Mouse (Mus musculus): ENCODE measurements around the gene Chga. TPM values are rescaled to one million over a fixed set of nuclear protein-coding genes. Genes with fewer than 3 reads are reported as not detected.

Gene Chga
- total RNA-seq, 2 experiments from 2014 or later, result 1,717 to 1,814 TPM

DNA sequence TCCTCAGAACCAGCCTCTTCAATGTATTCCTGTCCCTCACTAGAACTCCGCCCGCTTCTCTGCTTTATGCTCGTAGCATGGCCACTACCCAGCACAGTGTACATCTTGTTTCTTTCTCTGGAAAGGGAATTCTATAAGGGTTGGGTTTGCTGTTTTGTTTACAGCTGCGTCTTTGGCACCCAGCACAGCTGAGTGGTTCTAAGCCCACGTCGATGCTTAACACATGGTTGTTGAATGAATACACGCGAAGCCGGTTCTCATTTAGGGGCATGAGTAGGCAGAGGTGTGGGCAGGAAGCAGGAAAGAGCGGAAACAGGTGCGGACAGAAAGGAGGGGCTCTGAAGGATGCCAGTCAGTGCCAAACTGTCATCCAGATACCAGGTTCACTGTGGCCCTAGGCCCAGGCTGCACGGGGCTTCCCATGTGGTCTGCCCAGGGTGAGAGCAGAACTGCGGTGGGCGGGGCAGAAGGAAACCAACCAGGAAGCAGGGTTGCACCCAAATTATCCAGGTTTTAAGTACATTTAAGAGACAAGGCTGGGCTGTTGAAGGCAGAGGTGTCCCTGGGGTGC lies 979 bp upstream of the Chga start:
- no peak for DNase-seq (ENCODE audit: low spot score in 2 of 2)

DNA sequence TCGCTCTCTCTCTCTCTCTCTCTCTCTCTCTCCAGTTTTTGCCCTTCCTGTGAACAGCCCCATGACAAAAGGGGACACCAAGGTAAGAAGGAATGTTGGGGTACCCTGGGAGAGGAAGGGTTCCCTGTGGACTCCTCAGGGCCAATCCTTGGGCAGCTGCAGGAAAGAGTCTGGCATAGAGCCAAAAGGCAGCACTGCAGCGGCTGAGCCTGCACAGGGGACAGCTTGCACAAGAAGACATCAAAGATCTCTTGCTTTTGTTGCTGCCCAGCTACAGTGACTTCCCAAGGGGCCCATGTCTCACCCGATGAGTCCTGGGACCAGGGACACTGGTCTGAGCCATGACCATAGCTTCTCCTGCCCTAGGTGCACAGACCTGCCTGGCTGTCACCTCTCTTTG lies 1.1 kb downstream of the Chga start:
- DNase-seq (ENCODE audit: low spot score in 2 of 2), result no peak

DNA sequence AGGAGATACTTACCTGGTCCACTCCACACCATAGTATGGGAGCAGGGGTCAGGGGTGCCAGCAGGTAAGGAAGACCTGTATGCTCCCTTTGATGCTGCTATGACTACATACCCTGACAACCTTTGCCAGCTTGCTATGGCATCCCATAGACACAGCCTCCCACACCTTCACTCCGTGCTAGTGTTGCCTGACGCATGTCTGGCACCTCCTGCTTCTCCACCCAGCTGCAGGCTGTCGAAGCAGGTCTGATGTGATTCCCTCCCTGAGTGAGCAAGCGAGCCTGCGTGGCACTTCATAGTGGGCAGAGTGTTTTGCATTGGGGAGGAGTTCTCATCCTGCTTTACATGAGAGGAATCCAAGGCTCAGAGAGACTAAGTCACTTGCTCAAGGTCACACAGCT lies 2.6 kb downstream of the Chga start:
- no peak for DNase-seq (ENCODE audit: low spot score in 2 of 2)

DNA sequence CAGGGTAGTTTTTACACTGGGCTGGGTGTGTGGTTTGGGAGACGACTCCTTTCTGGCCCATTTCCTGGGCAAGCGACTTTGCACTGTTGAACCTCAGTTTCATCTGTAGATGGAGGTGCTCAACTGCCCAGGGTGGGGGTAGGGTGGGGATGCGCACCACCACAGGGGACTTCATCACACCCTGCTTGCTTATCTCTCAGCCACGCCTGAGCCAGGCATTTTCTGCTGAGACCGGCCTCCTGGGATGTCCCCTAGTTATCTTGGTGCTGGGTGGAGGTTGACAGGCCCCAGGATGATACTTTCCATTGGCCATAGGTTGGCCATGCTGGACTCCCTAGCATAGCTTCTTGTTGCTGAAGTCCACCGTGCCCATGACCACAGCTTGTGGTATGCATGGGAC lies 10.3 kb downstream of the Chga start:
- no peak for DNase-seq (ENCODE audit: low spot score in 2 of 2)

DNA sequence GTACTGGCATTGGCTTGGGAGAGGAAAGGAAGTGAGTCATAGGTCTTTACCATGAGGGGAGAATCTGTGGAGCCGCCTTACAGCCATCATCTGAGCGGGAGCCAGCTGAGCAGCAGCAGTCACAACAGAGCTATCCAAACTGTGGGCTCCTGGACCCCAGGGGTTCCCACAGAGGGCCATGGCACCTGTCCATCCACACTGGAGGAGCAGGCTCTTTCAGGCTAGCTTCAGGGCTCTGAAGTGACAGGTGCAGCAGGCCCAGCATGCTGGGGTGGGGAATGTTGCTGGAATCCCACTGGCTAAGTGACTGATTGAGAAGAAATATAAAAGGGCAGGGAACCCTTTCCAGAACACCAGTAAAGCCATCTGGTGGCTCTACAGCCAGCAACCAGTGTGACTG lies 12.2 kb downstream of the Chga start:
- no peak for DNase-seq (ENCODE audit: low spot score in 2 of 2)

DNA sequence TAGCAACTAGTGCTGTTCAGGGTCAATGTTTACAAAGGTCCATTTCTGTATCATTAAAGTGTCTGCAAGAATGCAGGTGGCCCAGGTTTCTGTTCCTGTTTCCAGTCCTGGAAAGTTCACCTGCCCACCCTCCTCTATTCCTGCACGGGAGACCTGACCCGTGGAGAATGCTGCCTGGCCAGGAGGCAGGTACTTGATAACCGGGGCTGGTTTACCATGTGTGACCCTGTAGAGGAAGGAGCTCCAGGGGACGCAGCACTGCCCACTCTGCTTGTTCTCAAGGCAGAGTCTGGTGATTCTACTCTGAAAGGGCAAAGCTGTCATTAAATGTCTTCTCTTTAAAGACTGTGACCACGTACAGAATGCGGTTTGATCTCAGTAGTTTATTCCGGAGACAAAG lies 13.4 kb downstream of the Chga start:
- no peak for DNase-seq (ENCODE audit: low spot score in 2 of 2)

DNA sequence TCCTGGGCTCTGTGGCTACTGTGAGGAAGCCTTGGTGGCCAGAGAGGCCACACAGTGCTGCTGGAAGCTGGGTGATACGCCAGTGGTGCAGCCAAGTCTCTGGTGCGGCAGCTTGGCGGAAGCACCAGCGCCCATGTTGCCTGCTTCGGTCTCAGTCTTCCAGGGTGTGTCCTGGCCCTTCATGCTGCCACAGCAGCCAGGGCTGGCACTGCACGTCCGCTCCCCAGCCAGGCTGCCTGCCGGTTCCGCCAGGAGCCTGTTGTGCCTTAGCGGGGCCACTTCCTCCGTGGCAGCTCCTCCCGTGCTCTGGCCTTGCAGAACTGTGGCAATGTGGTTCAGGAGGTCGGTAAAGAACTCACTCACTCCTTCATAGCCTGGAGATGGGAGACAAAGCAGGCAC lies 15.3 kb downstream of the Chga start:
- no peak for DNase-seq (ENCODE audit: low spot score in 2 of 2)

DNA sequence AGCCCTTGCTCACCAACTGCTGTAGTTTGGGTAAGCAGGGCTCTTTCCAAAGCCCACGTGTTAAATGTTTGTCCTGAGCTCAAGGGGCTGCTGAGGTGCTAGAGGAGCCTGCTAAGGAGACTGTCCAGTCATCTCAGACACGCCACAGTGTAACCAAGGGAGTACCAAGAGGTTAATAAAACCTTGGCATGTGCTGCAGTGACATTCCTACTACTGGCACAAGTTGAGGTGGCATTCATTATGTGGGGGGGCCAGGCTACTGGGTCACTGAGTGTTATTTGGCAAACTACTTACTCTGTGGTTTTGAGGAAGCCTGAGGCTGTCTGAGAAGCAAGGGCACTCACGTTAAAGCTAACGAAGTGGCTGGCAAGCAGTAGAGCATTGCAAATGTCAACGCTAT lies 16.0 kb downstream of the Chga start:
- no peak for DNase-seq (ENCODE audit: low spot score in 2 of 2)

DNA sequence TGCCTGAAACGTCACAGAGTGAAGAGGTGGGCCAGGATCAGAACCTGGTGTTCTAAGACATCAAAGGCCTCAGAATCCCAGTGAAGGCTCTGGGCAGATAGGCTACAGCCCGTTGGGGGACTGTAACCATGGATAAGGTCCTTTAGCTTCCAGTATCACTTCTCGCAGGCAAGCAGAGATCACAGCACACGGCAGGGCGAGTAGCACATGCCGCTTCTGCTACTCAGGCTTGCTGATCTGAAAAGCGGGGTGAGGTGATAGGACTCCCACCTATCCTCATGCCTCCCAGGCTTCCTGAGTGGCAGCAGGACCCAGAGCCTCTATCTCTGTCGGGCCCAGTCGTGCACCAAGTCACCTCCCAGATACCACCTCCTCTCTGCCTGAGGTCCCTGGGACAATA lies 16.9 kb downstream of the Chga start:
- no peak for DNase-seq (ENCODE audit: low spot score in 2 of 2)

DNA sequence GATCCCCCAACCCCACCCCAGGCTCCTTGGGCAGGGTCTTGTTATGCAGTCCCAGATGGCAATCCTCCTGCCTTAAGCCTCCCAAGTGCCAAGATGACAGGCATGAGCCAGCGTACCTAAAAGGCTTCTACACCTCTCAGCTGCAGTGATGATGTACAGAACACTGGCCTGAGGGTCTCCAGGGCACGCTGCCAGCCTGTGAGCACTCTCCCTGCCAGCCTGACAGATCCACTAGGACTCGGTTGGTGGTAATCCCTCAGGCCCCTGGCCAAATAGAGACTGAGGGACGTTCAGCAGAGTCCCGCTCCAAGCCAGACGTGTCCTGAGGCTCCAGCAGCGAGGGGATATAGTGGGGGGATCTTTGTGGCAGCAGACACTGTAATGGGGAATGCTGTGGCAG lies 18.3 kb downstream of the Chga start:
- DNase-seq (ENCODE audit: low spot score in 2 of 2), result no peak

DNA sequence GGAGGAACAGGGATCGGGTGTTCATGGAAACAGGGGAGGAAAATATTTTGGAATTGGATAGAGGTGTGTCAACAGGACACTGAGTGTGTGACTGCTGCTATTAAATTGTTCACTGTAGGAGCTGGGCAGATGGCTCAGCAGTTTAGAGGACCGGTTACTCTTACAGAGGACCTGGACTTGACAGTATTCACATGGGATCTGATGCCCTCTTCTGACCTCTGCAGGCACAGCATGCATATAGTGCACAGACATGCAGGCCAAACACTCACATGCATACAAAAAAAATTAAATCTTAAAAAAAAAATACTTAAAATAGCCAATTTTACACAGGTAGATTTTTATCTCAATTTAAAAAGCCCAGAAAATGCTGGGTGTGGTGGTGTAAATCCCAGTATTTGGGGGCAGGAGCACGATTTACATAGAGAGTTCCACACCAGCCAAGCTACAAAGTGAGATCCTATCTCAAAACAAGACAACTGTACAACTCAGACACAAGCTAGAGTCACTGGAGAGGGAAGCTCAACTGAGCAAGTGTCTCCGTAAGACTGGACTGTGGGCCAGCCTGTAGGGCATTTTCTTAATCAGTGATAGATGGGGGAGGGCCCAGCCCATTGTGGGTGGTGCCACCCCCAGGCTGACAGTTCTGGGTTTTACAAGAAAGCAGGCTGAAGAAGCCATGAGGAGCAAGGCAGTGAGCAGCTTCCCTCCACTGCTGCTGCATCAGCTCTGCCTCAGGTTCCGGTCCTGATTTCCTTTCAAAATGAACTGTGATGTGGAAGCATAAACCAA lies 21.0 kb downstream of the Chga start:
- no peak for DNase-seq (ENCODE audit: low spot score in 2 of 2)

DNA sequence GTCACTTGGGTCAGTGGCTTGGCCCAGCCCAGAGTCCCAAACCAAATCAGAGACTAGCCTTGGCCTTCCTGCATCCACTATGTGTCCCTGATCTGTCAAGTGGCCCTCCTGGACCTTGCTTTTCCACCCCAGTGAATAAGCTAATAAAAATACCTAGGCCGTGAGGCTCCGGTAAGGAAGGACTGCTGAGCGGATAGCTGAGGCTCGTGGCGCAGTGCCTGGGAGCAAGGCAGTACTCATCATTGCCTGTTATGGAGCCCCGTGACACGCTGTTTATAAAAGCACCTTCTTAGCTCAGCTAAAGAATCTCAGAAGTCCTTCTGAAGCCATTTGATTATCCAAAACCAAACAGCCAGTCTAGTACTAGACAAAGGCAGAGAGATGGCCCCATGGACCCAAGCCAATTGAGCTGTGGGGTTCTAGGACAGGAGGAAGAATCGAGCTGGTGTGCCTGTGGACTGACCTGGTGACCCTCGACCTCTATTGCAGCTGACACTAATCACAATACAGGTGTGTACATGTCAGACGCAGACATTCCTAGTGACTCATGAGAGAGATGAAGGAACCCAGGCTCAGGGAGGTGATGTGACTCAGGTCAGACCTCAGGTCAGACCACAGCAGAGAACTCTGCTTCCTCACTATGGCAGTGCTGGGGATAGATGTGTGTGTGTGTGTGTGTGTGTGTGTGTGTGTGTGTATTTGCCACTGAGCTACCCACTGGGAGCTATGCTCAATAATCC lies 22.1 kb downstream of the Chga start:
- no peak for DNase-seq (ENCODE audit: low spot score in 2 of 2)

DNA sequence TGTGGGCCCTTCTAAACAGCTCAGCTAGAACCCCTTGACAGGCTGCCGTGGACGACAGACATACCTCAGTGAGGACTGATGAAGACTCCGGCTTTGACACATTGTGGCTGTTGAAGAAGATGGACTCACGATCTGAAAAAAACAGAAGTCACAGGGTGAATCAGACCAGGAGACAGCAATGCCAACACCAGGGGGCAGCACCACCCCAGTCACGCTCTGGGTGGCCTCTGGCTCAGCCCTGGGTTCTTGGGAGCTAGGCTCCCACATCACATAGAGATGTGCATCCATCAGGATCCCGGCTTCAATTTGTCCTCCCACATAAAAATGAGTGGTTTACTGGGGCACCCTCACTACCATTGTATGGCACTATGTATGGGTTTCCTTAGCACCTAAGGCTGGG lies 24.3 kb downstream of the Chga start:
- peak; percentile 76 to 83 for DNase-seq (ENCODE audit: low spot score in 2 of 2)

DNA sequence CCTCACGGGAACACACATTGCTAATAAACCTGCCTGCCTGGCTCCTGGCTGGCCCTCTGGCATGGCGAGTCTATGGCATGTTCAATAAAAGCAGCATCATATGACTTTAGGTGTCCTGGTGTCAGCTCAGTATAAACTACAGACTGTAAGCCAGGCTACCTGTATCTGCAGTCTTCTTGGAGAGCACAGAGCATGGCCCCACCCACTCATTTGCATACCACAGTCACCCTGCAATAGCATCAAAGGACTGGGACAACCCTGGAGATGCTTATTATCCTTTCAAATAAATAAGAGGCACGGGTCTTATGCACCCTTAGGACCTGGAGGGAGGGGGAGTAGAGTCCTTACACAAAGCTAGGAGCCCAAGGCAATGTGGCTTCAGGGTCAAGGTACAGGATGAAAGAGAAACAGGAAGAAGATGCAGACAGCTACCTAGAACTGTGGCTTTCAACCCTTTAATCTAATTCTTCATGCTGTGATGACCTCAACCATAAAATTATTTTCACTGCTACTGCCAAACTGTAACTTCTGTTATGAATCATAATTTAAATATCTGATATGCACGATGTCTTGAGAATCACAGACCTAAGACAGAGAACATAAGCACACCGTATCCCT lies 26.9 kb downstream of the Chga start:
- no peak for DNase-seq (ENCODE audit: low spot score in 2 of 2)

DNA sequence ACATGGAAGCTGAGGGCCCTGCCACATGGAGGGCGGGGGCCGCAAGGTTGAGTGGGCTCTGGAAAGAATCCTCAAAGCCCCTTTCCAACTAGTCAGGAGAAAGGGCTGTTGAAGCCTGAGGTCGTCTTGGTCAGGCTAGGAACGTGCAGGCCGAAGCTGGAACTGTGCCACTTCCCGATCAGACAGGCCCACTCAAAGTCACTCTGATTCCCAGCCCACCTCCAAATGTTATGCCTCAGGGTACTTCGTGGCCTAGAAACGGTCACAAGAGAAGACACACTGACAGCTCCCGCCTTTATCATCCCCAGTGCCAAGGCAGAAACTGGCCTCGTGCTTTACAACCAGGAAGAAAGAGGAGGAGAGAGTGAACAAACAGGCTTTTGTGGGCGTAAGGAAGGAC lies 27.7 kb downstream of the Chga start:
- DNase-seq (ENCODE audit: low spot score in 2 of 2), result no peak

DNA sequence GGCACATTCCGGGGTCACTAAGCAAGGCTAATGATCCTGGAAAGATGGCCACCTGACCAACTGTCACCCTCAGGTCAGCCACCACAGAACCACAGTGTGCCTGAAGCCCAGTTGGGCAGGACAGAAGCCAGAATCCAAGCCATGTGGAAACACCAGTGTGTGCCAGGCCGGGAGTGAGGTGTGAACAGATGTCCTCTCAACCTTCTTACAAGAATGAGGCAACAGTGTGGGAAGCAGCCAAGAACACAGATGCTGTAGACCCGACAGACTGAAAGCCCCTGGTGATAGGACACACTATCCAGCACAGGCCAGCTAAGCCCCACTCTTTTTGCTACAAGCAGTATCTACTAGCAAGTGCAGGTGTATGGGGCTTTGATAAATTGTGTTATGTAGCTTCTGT lies 30.6 kb downstream of the Chga start:
- DNase-seq (ENCODE audit: low spot score in 2 of 2), result no peak

DNA sequence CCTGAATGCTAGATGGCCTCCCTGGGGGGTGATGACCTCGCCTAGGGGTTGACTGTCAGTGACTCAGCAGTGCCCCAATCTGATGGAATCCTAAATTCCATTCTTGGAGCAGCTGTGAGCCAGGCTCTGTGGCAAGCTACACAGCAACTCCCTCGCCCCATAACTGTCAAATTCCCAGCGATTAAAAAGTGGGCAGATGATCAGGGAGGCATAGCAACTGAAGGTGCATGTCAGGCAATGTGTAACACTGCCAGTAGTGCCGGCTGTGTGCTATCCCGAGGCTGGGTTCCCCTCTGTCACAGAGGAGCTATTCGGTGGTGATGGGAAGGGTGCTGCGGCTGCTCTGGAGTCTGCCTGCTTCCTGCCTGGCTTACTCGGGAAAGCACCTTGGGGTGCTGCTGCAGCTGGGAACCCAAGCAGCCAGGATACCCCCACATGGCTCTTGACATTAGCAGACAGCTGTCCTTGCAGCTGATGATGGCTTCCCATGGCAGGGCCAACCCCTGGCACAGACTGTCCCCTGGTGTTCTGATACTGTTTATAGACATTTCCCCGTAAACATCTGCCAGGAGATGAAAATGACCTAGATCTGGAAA lies 31.6 kb downstream of the Chga start:
- no peak for DNase-seq (ENCODE audit: low spot score in 2 of 2)

DNA sequence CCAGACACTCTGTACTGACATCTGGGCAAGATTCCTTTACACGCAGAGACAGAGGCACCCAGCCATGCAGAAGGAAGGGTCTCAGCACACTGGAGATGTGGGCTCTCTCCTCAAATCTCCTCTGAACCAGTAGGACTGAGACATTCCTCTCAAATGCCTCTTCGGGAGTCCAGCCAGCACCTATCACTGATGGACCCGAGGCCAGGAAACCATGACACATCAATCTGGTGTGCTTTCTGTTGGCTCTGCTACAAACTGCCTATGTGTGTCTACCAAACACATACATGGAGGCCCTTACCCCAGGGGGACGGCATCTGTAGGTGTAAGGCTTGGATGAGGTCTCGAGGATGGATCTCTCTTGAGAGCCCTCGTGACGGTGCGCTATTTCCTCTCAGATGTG lies 32.3 kb downstream of the Chga start:
- DNase-seq (ENCODE audit: low spot score in 2 of 2), result no peak

DNA sequence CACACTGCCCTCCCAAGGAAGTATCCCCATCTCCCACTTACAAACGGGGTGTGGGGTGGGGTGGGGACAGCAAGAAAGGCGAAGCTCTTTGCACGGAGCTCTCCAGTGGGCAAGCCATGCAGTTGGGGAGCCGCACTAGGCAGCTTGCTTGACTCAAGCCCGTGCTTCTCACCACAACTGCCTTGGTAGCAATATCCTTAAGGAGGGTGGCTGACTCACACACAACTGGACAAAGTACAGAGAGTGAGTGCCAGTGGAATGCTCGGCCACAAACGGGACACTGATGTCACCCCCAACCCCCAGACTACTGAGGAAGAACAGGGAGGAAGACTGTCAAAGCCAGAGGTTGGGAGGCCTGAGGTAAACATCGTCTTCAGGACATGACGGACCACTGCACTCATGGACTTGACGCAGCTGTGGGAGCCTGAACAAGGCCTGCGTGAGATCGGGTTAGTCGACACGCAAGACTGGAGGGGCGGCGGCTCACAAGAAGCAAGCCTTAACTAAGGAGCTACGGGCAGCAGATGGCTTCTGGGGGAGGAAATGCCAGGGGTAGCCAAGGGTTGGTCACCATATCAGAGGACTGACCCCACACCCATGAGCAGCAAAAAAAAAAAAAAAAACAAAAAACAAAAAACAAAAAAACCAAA lies 36.1 kb downstream of the Chga start:
- no peak for DNase-seq (ENCODE audit: low spot score in 2 of 2)

DNA sequence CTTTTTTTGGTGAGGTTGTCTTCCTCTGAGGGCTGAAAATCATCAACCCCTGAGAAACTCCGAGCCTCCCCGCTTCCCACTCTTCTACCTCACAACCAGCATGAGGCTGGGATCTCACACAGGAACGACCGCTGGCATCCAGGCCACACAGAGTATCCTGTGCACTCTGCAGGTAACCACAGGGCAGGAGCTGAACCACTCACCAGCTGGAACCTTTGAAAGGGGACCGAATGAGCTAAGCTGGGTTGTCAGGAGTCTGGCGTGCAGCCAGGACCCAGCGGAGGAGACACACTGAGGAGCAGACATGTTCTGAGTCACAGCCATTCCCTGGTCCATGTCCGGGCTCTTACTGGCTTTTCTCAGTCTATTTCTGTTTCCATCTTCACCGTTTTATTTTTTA lies 38.9 kb downstream of the Chga start:
- peak; percentile 37 to 51 for DNase-seq (ENCODE audit: low spot score in 2 of 2)

DNA sequence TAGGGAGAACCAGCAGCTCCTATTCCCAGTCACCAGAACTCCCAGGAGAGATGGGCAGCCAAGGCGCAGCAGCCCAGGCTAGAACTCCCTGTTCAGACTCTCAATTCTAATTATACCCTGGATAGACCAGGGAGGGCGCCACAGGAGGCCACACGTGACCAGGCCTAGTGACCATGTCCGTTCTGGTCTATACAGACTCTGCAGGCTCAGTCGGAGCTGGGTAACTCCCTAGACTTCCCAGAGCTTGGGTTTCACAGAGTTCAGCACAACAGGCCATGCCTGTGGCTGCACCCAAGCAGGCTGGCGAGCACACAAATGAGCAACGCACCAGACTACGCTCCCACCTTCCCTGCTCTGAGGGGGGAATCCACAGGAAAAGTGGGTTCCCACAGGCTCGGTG lies 39.9 kb downstream of the Chga start:
- no peak for DNase-seq (ENCODE audit: low spot score in 2 of 2)

Data from adrenal gland, adult 18-20 months (tissue).